Mouse (Mus musculus) MEL (cell line): ENCODE data around the gene Gtdc1. TPM values are rescaled to one million over a fixed set of nuclear protein-coding genes. Genes with fewer than 3 reads are reported as not detected.

Experiments used
- DNase-seq: peaks from one replicate; pipeline ENCODE4 v3.0.0; 2011; ENCODE audit warnings: low read depth, low spot score
- H3K27ac ChIP-seq: 2 replicates; pipeline ENCODE4 v1.5.1; 2012; ENCODE audit warnings: low read depth, mild to moderate bottlenecking, control low read depth, low read length, moderate library complexity; ENCODE audit not compliant: control insufficient read depth
- H3K27me3 ChIP-seq, 2 experiments: fragments of 150-350 bp in 1 of 2; sonication (generic) in 1 of 2; 2 replicates each; pipeline ENCODE4 v1.6.1; 2012; ENCODE audit warnings: low read length in 2 of 2, mild to moderate bottlenecking in 2 of 2, improper control_type of control experiment in 1 of 2, moderate library complexity in 1 of 2; ENCODE audit not compliant: insufficient read depth in 2 of 2, control insufficient read depth in 1 of 2
- H3K36me3 ChIP-seq, 2 experiments: 2 replicates each; pipeline ENCODE4 v1.6.1; 2012 to 2014; ENCODE audit warnings: low read length in 2 of 2, improper control_type of control experiment in 1 of 2, inconsistent platforms in 1 of 2, mild to moderate bottlenecking in 1 of 2; ENCODE audit not compliant: insufficient read depth in 2 of 2, control insufficient read depth in 1 of 2
- H3K4me1 ChIP-seq, 2 experiments: fragments of 150-350 bp in 1 of 2; sonication (generic) in 1 of 2; 2 replicates each; pipeline ENCODE4 v1.6.1; 2012; ENCODE audit warnings: low read length in 2 of 2, improper control_type of control experiment in 1 of 2, mild to moderate bottlenecking in 1 of 2; ENCODE audit not compliant: insufficient read depth in 2 of 2, control insufficient read depth in 1 of 2
- H3K4me3 ChIP-seq, 2 experiments: fragments of 150-350 bp in 1 of 2; sonication (generic) in 1 of 2; 2 replicates each; pipeline ENCODE4 v1.5.1; 2012; ENCODE audit warnings: low read depth in 2 of 2, low read length in 2 of 2, mild to moderate bottlenecking in 2 of 2, moderate library complexity in 2 of 2, control low read depth in 1 of 2, improper control_type of control experiment in 1 of 2; ENCODE audit not compliant: control insufficient read depth in 1 of 2, insufficient read depth in 1 of 2
- H3K79me2 ChIP-seq: 2 replicates; pipeline ENCODE4 v1.6.1; 2012; ENCODE audit warnings: mild to moderate bottlenecking, low read length, moderate library complexity; ENCODE audit not compliant: control insufficient read depth, poor library complexity, insufficient read depth
- H3K9ac ChIP-seq: 2 replicates; pipeline ENCODE4 v1.6.1; 2012; ENCODE audit warnings: low read depth, mild to moderate bottlenecking, control low read depth, low read length, moderate library complexity; ENCODE audit not compliant: control insufficient read depth, poor library complexity, severe bottlenecking
- H3K9me3 ChIP-seq: fragments of 150-350 bp; sonication (generic); replicated peaks from 2 replicates; pipeline ENCODE4 v1.6.1; 2012; ENCODE audit warnings: mild to moderate bottlenecking, low read length, improper control_type of control experiment, moderate library complexity; ENCODE audit not compliant: insufficient read depth
- BHLHE40 ChIP-seq: IDR thresholded peaks from 2 replicates; pipeline ENCODE4 v1.6.1; 2012; ENCODE audit warnings: low read depth, mild to moderate bottlenecking, inconsistent platforms, low read length, improper control_type of control experiment, borderline replicate concordance
- CHD2 ChIP-seq: IDR thresholded peaks from 2 replicates; pipeline ENCODE4 v1.6.1; 2011; ENCODE audit warnings: low read length, improper control_type of control experiment
- E2F4 ChIP-seq: IDR thresholded peaks from 2 replicates; pipeline ENCODE4 v1.6.1; 2011; ENCODE audit warnings: low read depth, low read length, improper control_type of control experiment, borderline replicate concordance
- ELF1 ChIP-seq: IDR thresholded peaks from 2 replicates; pipeline ENCODE4 v1.6.1; 2014; ENCODE audit warnings: low read depth, mild to moderate bottlenecking, inconsistent platforms, low read length, improper control_type of control experiment, moderate library complexity
- EP300 ChIP-seq, 2 experiments: IDR thresholded peaks; 2 replicates each; pipeline ENCODE4 v1.6.1; 2011; ENCODE audit warnings: improper control_type of control experiment in 2 of 2, low read length in 2 of 2, low read depth in 1 of 2, mild to moderate bottlenecking in 1 of 2
- ETS1 ChIP-seq: IDR thresholded peaks from 2 replicates; pipeline ENCODE4 v1.6.1; 2012; ENCODE audit warnings: low read depth, mild to moderate bottlenecking, inconsistent platforms, low read length, improper control_type of control experiment, moderate library complexity
- GATA1 ChIP-seq: IDR thresholded peaks from 2 replicates; pipeline ENCODE4 v1.6.1; 2011; ENCODE audit warnings: low read depth, low read length, improper control_type of control experiment
- HCFC1 ChIP-seq: IDR thresholded peaks from 2 replicates; pipeline ENCODE4 v1.6.1; 2012; ENCODE audit warnings: low read depth, mild to moderate bottlenecking, inconsistent platforms, low read length, improper control_type of control experiment, moderate library complexity
- JUND ChIP-seq: IDR thresholded peaks from 2 replicates; pipeline ENCODE4 v1.6.1; 2011; ENCODE audit warnings: low read depth, mild to moderate bottlenecking, improper control_type of control experiment, low read length
- KAT2A ChIP-seq: conservative IDR thresholded peaks from 2 replicates; pipeline ENCODE4 v1.6.1; 2012; ENCODE audit warnings: low read depth, low read length, improper control_type of control experiment, inconsistent platforms
- MAX ChIP-seq: IDR thresholded peaks from 2 replicates; pipeline ENCODE4 v1.6.1; 2011; ENCODE audit warnings: low read length, improper control_type of control experiment
- MYB ChIP-seq: IDR thresholded peaks from 2 replicates; pipeline ENCODE4 v1.6.1; 2011; ENCODE audit warnings: mild to moderate bottlenecking, low read depth, low read length, improper control_type of control experiment
- MYC ChIP-seq: IDR thresholded peaks from 2 replicates; pipeline ENCODE4 v1.6.1; 2011; ENCODE audit warnings: low read depth, mild to moderate bottlenecking, low read length, improper control_type of control experiment, moderate library complexity
- NELFE ChIP-seq: IDR thresholded peaks from 2 replicates; pipeline ENCODE4 v1.6.1; 2011; ENCODE audit warnings: low read depth, low read length, improper control_type of control experiment
- NRF1 ChIP-seq: IDR thresholded peaks from 2 replicates; pipeline ENCODE4 v1.6.1; 2014; ENCODE audit warnings: low read depth, mild to moderate bottlenecking, inconsistent platforms, low read length, improper control_type of control experiment, moderate library complexity; ENCODE audit not compliant: poor library complexity, insufficient read depth, severe bottlenecking
- POLR2A ChIP-seq, 2 experiments: IDR thresholded peaks; 2 replicates each; pipeline ENCODE4 v1.6.1; 2011 to 2012; ENCODE audit warnings: low read length in 2 of 2, mild to moderate bottlenecking in 2 of 2, control low read depth in 1 of 2, improper control_type of control experiment in 1 of 2, low read depth in 1 of 2, moderate library complexity in 1 of 2; ENCODE audit not compliant: control insufficient read depth in 1 of 2, insufficient read depth in 1 of 2, poor library complexity in 1 of 2
- RAD21 ChIP-seq: IDR thresholded peaks from 2 replicates; pipeline ENCODE4 v1.6.1; 2011; ENCODE audit warnings: mild to moderate bottlenecking, low read depth, low read length, improper control_type of control experiment
- RCOR1 ChIP-seq: IDR thresholded peaks from 2 replicates; pipeline ENCODE4 v1.6.1; 2012; ENCODE audit warnings: low read depth, mild to moderate bottlenecking, inconsistent platforms, low read length, improper control_type of control experiment
- SIN3A ChIP-seq: IDR thresholded peaks from 2 replicates; pipeline ENCODE4 v1.6.1; 2012; ENCODE audit warnings: low read length, improper control_type of control experiment, inconsistent platforms
- SMC3 ChIP-seq: IDR thresholded peaks from 2 replicates; pipeline ENCODE4 v1.6.1; 2011; ENCODE audit warnings: low read depth, low read length, improper control_type of control experiment
- TAL1 ChIP-seq: IDR thresholded peaks from 2 replicates; pipeline ENCODE4 v1.6.1; 2012; ENCODE audit warnings: mild to moderate bottlenecking, inconsistent platforms, low read length, moderate library complexity, mixed read lengths
- TBP ChIP-seq: IDR thresholded peaks from 2 replicates; pipeline ENCODE4 v1.8.0; 2011; ENCODE audit warnings: low read depth, low read length, improper control_type of control experiment
- TCF12 ChIP-seq: IDR thresholded peaks from 2 replicates; pipeline ENCODE4 v1.6.1; 2014; ENCODE audit warnings: low read depth, mild to moderate bottlenecking, inconsistent platforms, low read length, improper control_type of control experiment, moderate library complexity
- USF1 ChIP-seq: IDR thresholded peaks from 2 replicates; pipeline ENCODE4 v1.6.1; 2014; ENCODE audit warnings: low read depth, mild to moderate bottlenecking, inconsistent platforms, low read length, improper control_type of control experiment, moderate library complexity
- USF2 ChIP-seq, 2 experiments: IDR thresholded peaks; 2 replicates each; pipeline ENCODE4 v1.6.1; 2011 to 2012; ENCODE audit warnings: improper control_type of control experiment in 2 of 2, low read length in 2 of 2, borderline replicate concordance in 1 of 2, inconsistent platforms in 1 of 2, low read depth in 1 of 2, mild to moderate bottlenecking in 1 of 2; ENCODE audit not compliant: insufficient read depth in 1 of 2
- ZKSCAN1 ChIP-seq: IDR thresholded peaks from 2 replicates; pipeline ENCODE4 v1.6.1; 2012; ENCODE audit warnings: low read depth, mild to moderate bottlenecking, inconsistent platforms, low read length, improper control_type of control experiment, moderate library complexity
- ZNF384 ChIP-seq: IDR thresholded peaks from 2 replicates; pipeline ENCODE4 v1.6.1; 2012; ENCODE audit warnings: low read depth, mild to moderate bottlenecking, inconsistent platforms, low read length, improper control_type of control experiment
- polyA plus RNA-seq, 2 experiments: library from polyadenylated mRNA; stranded (reverse) in 1 of 2; unstranded in 1 of 2; fragments of >175 nt in 1 of 2; fragments of >200 nt in 1 of 2; gene quantifications; 2 replicates each; pipeline versions ENCODE4 v1.2.1 to v1.2.4; 2012; ENCODE audit warnings: low replicate concordance in 2 of 2, low read depth in 1 of 2; ENCODE audit not compliant: insufficient read length in 2 of 2, insufficient read depth in 1 of 2, missing spikeins in 1 of 2
- total RNA-seq: library from RNA; depleted of rRNA; stranded (reverse); fragments of 300-350 nt; gene quantifications from 2 replicates; pipeline ENCODE4 v1.2.3, GENCODE M21; 2012

The Gtdc1 gene
- total and polyA plus RNA-seq, 3 experiments, result 7.2 to 14.3 TPM; not detected in 1

DNA sequence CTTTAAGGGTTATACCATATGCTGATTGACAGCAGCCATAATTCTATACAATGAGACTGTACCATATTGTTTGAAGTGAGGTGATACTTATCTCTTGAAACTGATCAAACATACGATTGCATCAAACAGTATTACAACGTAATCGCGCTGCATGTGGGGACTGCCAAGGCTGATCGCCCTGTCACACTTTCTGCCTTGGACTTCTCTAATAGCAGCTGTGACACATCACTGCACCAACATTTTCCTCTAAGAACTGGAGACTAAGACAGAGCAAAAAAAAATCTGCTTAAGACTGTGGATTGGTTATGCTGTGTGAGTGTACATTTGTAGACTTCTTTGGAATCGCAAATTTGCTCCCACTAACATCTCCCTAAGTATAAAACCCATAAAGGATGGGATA, 385.7 kb downstream of the Gtdc1 start:
- no peak for DNase-seq
- H3K4me1 ChIP-seq, result no peaks in the 10 kb centered on the region
- no peak overlapping the region for H3K27ac ChIP-seq
- no peak overlapping the region for H3K4me3 ChIP-seq
- H3K27me3 ChIP-seq, result no peaks in the 10 kb centered on the region
- H3K9ac ChIP-seq, result no peak overlapping the region
- no peaks in the 10 kb centered on the region for H3K9me3 ChIP-seq
- H3K79me2 ChIP-seq, result no peaks in the 10 kb centered on the region
- no peaks in the 10 kb centered on the region for H3K36me3 ChIP-seq
- no peak for TF ChIP-seq KAT2A
- no peak for TF ChIP-seq MYC
- no peak for TF ChIP-seq E2F4
- TF ChIP-seq TAL1, result no peak
- TF ChIP-seq SMC3, result no peak
- no peak for TF ChIP-seq GATA1
- TF ChIP-seq ZNF384, result no peak
- no peak for TF ChIP-seq USF2 (IDR thresholded peaks at IDR 0.05; ENCODE audit: borderline replicate concordance in 1 of 2, insufficient read depth in 1 of 2, low read depth in 1 of 2, low read length in 2 of 2)
- no peak for TF ChIP-seq CHD2
- no peak for TF ChIP-seq MAX
- TF ChIP-seq ELF1, result no peak
- no peak for TF ChIP-seq EP300 (IDR thresholded peaks at IDR 0.05; ENCODE audit: low read depth in 1 of 2, low read length in 2 of 2)
- no peak for TF ChIP-seq RCOR1
- no peak for TF ChIP-seq NELFE
- no peak for TF ChIP-seq USF1
- TF ChIP-seq MYB, result no peak
- no peak for TF ChIP-seq HCFC1
- TF ChIP-seq RAD21, result no peak
- no peak for TF ChIP-seq POLR2A (IDR thresholded peaks at IDR 0.05; ENCODE audit: control insufficient read depth in 1 of 2, insufficient read depth in 1 of 2, low read depth in 1 of 2, low read length in 2 of 2, poor library complexity in 1 of 2)
- TF ChIP-seq, all 39 proteins: peak for 0

GRCm38 (mm10) chr2:44540881-44541280, 386.6 kb downstream of the Gtdc1 start:
- H3K79me2 ChIP-seq, result no peaks in the 10 kb centered on the region
- no peaks in the 10 kb centered on the region for H3K4me1 ChIP-seq
- H3K27ac ChIP-seq, result no peak overlapping the region
- H3K9ac ChIP-seq, result no peak overlapping the region
- no peak for DNase-seq
- no peaks in the 10 kb centered on the region for H3K36me3 ChIP-seq
- H3K9me3 ChIP-seq, result no peaks in the 10 kb centered on the region
- TF ChIP-seq ZNF384 (no peak), TAL1 (no peak), NRF1 (no peak), TCF12 (no peak), SIN3A (no peak), NELFE (no peak), CHD2 (no peak), POLR2A (IDR thresholded peaks at IDR 0.05; ENCODE audit: control insufficient read depth in 1 of 2, insufficient read depth in 1 of 2, low read depth in 1 of 2, low read length in 2 of 2, poor library complexity in 1 of 2) (no peak), ZKSCAN1 (no peak), BHLHE40 (no peak), JUND (no peak), TBP (no peak), RAD21 (no peak), ETS1 (no peak)
- H3K27me3 ChIP-seq, result no peaks in the 10 kb centered on the region
- no peak overlapping the region for H3K4me3 ChIP-seq
